Mouse (Mus musculus) left cerebral cortex, postnatal 36 days (tissue): ENCODE measurements around the gene Med12. TPM values are rescaled to one million over a fixed set of nuclear protein-coding genes. Genes with fewer than 3 reads are reported as not detected.

Experiments used
- DNase-seq, 2 experiments: peaks; one replicate each; pipeline ENCODE4 v3.0.0; 2021 to 2022; ENCODE audit warnings: low spot score in 2 of 2, mixed read lengths in 1 of 2
- intact Hi-C: fragments of 180-260 bp; cut with DNase I; formaldehyde crosslinking; loops from one replicate; pipeline ENCODE4 v1.15.1; 2025
- total RNA-seq, 2 experiments: library from RNA; stranded (reverse); gene quantifications; 2 replicates each; pipeline ENCODE4 v1.2.3; 2021

The Med12 gene
- 10 to 100 TPM; 18.4 to 26.4 TPM for total RNA-seq

DNA sequence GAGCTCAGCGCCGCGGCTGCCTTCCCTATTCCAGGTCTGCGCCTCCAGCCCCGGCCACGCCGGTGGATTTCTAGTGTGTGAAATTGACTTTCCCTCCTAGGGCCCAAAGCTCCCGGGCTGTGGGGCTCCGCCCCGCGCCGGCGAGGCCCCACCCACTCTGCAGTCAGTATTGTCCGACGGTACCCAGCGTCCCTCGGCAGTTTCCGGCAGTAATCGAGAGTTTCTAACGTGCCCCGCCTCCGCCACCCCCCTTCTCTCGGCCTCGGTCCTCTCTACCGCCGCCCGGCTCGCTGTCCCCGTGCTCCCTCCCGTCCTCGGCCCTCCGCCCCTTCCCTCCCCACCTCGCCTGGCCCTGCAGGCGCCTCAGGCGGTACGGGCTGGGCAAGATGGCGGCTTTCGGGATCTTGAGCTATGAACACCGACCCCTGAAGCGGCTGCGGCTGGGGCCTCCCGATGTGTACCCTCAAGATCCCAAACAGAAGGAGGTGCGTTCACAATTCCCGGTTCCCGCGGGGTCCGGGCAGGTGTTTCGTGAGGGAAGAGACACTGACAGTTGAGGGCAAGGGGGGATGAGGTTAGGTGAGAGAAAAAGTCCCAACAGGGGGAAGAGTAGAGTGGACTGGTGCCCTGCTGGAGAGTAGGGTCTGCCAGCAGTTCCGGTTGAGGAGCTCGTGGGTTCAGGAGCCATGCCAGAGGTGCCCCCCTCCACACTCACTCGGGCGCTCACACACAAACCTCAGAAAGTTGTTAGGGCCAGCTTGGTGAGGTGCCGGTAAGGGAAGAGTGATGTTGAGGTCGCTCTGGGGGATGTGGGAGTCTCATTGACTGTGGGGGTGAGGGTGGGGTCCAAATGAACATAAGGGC is at the start of gene Med12:
Gene Med12, plus strand, starts transcription at position 156 of the 864 bp plus-strand sequence.
- intact Hi-C loops = loop anchor here (2.0 kb wide), 1 partner anchor 19 kb away; the partner anchor contains the start of gene Foxo4
- DNase-seq = peak; percentile 76 to 78

DNA sequence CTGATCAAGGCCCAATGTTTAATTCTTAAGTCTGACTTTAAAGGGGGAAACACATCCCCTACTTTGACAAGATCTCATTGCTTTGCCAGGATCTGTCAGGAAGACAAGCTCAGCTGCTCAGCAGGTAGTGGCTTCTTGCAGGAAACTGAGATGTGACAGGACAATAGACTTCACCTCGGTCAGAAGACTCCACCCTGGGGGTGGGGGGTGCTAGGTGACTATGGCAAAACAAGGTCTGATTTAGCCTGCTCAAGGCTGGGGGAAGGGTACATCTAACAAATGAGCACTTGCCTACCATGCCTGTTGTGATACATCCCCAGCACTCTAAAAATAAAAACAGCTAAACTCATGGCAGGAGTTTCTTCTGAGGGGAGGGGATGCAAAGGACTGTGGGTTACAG is 28.8 kb upstream of the Med12 start:
- intact Hi-C loops = no loop called here
- DNase-seq = no peak

GRCm38 (mm10) chrX:101253952-101254729 is 19.7 kb upstream of the Med12 start, which contains the start of gene Foxo4:
Gene Foxo4 (plus strand): TSS chrX:101254528.
- intact Hi-C loops = loop anchor here (2.0 kb wide), 2 partner anchors 19 to 31 kb away; partner anchors contain the start of gene Snx12

DNA sequence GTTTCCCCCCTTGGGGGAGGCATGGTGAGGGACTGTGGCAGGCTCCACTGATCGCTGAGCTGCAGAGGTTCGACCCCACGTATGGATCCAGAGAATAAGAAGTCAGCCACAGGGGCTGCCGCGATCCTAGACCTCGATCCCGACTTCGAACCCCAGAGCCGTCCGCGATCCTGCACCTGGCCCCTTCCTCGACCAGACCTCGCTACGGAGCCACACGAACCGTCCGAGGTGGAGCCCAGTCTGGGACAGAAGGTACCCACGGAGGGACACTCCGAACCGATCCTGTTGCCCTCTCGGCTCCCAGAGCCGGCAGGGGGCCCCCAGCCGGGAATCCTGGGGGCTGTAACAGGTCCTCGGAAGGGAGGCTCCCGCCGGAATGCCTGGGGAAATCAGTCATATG is 19.1 kb upstream of the Med12 start:
- intact Hi-C loops = loop anchor here (2.0 kb wide), 2 partner anchors 18 to 32 kb away; partner anchors contain the start of gene Snx12
- DNase-seq = no peak

More at GRCm38 (mm10) chrX:101253952-101254729, 19.7 kb upstream of the Med12 start, which contains the start of gene Foxo4:
- DNase-seq = peak; percentile 79 to 82

GRCm38 (mm10) chrX:101256603-101257002 is 17.2 kb upstream of the Med12 start:
- intact Hi-C loops = no loop called here

DNA sequence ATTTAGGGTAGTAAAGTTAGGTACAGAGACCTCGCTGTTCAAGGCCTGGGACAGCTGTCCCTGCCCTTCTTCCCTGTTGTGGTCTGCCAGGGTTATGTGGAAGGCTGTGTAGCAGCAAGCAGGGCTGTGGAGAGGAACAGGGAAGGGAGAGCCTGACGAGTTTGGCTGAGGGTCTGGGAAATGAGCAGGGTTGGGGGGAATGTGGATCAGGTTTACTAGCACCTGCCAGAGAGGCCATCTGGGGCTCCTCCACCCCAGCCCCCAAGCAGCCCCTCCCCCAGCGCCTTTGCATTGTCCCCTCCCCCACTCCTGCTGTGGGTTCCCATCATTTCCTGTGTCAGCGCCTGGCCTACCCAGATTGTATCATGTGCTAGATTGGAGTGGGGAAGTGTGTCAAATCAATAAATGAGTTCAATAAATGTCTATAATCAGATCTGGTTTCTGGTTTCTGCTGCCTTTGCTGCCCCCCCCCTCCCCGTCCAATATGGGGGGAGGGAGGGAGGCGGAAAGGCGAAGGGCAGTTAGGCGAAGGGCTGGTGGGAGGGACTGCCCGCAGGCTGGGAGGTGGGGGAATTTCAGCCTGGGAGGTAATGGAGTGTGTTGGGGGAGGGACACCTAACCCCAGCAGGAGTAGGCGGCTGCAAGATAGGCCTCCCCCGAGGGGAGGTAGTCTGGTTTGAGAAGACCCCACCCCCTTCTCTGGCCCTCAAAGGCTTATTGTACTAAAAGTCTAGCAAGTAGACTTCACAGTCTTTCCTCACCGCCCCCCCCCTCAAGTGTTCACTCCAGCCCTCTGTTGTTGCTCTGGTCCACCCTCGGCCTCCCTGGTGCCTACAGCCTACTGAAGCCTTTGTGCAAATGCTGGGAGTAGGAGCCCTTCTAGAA is 13.1 kb upstream of the Med12 start:
- intact Hi-C loops = no loop called here
- no peak for DNase-seq

More at GRCm38 (mm10) chrX:101256603-101257002, 17.2 kb upstream of the Med12 start:
- DNase-seq = no peak

DNA sequence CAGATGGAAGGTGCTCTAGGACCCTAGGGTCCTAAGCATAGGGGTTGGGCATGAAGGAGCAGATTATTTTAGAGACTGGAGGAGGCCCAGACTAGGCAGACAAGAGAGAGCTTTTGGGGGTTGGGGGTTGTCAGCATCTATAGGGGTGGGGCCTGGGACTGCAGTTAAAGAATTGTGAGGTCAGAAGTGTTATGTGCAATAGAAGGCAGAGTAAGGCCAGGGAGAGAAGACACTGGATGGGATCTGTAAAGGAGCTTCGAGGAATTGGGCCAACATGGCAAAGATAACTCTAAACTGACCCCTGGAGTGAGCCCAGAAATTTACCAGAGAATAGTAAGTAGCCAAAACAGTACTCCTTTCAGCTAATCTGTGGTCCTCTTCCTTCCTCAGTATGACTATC is 9.9 kb upstream of the Med12 start, which contains the start of gene Gm614:
Gene Gm614, minus strand, starts transcription at position 101 of the 400 bp plus-strand sequence.
- intact Hi-C loops = no loop called here
- DNase-seq = no peak

DNA sequence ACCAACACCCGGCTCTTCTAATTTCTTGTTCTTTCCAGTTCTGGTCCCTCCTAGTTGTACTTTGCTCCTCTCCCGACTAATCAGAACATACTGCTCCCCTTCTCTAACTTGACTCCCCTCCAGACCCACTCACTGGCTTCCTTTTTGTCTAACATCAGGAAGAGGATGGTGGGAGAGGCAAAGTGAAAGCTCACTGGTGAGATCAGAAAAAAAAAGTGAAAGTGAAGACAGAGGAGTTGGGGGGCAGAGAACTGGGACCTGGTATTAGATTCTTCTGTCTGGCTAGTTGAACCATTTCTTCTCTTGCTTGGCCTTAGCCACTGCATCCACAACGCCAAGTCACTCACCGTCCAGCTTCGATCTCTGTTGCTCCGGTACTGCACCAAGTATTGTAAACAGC is 7.2 kb upstream of the Med12 start:
- intact Hi-C loops = no loop called here
- no peak for DNase-seq

- DNase-seq = no peak
- intact Hi-C loops = no loop called here
Measured at GRCm38 (mm10) chrX:101268025-101268754, 5.6 kb upstream of the Med12 start, which contains the start of gene Il2rg. Gene Il2rg (minus strand): TSS chrX:101268255.

DNA sequence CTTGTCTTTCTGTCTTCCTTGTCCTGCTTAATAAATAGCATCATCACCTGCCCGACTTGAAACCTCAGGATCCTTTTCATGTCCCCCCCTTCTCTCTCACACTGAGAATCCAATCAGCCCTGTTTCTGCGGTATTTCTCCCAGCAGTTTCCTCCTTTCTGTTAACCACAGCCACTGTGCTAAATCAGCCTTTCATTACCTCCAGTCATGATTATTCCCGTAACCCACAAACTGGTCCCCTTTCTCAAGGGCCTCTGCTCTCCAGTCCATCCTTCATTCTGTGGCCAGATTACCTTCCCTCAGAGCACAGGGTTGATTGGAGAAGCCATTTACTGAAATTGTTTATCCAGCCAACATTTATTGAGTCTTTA is 5.1 kb upstream of the Med12 start, which contains the start of gene Gm20489:
Gene Gm20489, minus strand, starts transcription at position 269 of the 370 bp plus-strand sequence.
- intact Hi-C loops = no loop called here
- DNase-seq = no peak

DNA sequence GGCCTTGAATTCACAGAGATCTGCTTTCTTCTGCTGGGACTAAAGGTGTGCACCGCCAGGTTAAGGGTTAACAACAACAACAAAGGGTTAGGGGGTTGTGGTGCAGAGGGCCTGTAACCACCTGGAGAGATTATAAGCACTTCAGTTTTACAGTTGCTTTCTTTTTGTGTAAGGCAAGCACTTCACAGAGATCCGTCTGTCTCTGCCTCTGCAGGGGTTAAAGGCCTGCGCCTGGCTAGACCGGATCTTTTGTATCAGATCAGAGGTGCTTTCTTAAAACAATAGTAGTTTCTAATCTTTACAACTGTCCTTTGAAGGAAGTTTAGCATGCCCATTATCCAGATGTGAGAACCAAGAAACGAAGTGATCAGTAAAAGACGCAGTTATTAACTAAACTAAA is 420 bp upstream of the Med12 start:
- no peak for DNase-seq
- intact Hi-C loops = loop anchor here (2.0 kb wide), 1 partner anchor 19 kb away; the partner anchor contains the start of gene Foxo4

- intact Hi-C loops = no loop called here
- DNase-seq = no peak
Measured at GRCm38 (mm10) chrX:101282813-101283212, 9.0 kb downstream of the Med12 start.

DNA sequence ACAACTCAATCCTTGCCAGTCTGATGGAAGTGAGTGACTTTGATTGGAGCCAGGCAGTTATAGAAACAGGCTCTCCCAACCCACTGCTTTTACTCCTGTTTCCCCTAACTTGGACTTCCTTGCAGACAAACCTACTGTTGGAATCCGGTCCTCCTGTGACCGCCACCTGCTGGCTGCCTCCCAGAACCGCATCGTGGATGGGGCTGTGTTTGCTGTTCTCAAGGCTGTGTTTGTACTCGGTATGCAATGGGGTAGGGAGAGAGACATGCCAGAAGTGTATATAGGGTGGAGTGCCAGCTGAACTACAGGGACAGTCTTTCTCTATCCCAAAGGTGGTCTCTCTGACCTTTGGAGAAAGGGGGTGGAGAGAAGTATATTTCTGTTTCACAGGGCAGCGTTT is 11.7 kb downstream of the Med12 start:
- intact Hi-C loops = loop anchor here (2.0 kb wide), 1 partner anchor 153 kb away; no protein-coding TSS in a partner anchor
- DNase-seq = peak; percentile 32 to 36

GRCm38 (mm10) chrX:101285953-101286670 is 12.3 kb downstream of the Med12 start:
- intact Hi-C loops = loop anchor here (2.0 kb wide), 1 partner anchor 153 kb away; no protein-coding TSS in a partner anchor
- no peak for DNase-seq

DNA sequence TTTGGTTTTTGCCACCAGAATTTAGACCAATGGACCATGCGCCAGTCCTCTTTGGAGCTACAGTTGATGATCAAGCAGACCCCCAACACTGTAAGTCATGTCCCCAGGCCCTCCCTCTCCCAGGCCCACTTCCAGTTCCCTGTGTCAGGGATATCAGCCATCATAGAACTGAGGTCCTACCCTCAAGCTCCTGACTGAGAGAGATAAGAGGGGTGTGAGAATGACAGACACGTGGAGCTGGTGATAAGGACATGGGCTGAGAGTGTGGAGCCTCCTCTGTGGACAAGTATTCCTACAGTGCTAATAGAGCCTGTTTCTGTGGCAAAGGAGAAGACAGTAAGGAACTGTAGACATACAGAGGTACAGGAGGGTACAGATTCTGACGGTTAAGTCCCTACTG is 13.7 kb downstream of the Med12 start:
- DNase-seq = no peak
- intact Hi-C loops = no loop called here

GRCm38 (mm10) chrX:101288432-101288831 is 14.6 kb downstream of the Med12 start:
- DNase-seq = no peak
- intact Hi-C loops = no loop called here

- intact Hi-C loops = no loop called here
- no peak for DNase-seq
Measured at GRCm38 (mm10) chrX:101289037-101289436, 15.2 kb downstream of the Med12 start.

DNA sequence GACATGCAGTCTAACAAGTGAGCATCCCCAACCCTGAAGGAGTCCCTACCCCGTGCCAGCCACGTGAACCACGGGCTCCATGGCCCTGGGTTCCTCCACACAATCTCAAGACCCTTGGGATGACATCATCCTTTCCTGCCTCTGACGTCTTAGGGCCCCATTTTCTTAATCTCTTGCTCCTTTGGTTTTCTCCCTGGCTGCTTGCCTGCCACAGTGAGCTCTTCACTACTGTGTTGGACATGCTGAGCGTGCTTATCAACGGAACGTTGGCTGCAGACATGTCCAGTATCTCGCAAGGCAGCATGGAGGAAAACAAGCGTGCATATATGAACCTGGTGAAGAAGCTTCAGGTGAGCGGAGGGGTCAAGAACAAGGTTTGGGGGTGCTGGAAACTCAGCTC is 16.3 kb downstream of the Med12 start:
- DNase-seq = no peak
- intact Hi-C loops = no loop called here
